Mouse (Mus musculus) gastrocnemius, postnatal 10 days (tissue): ENCODE data around the gene Mettl17. TPM values are rescaled to one million over a fixed set of nuclear protein-coding genes. Genes with fewer than 3 reads are reported as not detected.
A peak's percentile ranks its signal among the peaks of the same experiment; 100 is the strongest.

ENCODE experiments used
- DNase-seq: peaks from one replicate; pipeline ENCODE4 v3.0.0; 2021; ENCODE audit warnings: mixed read lengths
- microRNA-seq, 2 experiments: library from miRNA; unstranded; fragments of <30 nt; microRNA quantifications; one replicate each; pipeline ENCODE4 v1.2.0; 2021
- total RNA-seq, 2 experiments: library from RNA; stranded (reverse); gene quantifications; 2 replicates each; pipeline ENCODE4 v1.2.3; 2021

The Mettl17 gene
- total RNA-seq, 2 experiments from 2014 or later = 11.1 to 14.9 TPM

DNA sequence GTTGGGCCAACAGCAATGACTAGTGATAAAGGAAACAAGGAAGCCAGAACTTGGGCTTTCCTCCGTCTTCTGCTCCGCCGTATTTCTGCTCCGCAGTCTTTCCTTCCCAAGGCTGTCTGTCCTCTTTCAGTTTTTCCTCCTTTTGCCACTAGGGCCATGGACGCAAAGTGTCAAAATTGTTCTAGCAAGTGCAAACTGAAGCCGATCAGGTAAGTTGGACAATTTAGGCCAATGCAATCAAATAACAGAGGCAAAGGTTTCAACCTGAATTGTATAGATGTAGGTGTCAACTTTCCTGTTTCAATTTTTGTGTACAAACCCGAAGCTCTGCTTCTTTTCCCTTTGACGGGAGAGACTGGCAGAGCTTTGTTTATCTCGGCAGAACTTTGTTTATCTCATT is 45.3 kb downstream of the Mettl17 start:
- no peak for DNase-seq

DNA sequence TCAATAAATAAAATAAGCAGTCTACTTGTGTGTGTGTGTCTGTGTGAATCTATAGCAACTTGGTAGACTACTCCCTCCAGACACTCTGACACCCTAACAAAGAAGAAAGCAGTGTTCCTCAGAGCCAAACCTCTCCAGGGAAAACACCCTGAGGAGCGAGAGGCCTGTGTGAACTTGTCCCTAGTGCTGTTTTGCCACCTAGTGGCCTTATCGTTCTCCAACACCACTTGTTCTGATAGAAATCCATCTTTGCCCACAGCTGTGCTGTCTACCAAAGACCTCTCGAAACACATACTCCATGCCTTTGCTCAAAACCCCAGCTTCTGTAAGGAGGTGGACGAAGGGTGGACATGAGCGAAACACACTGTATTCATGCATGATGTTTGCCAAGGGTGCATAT is 46.2 kb downstream of the Mettl17 start:
- peak; percentile 51 for DNase-seq

DNA sequence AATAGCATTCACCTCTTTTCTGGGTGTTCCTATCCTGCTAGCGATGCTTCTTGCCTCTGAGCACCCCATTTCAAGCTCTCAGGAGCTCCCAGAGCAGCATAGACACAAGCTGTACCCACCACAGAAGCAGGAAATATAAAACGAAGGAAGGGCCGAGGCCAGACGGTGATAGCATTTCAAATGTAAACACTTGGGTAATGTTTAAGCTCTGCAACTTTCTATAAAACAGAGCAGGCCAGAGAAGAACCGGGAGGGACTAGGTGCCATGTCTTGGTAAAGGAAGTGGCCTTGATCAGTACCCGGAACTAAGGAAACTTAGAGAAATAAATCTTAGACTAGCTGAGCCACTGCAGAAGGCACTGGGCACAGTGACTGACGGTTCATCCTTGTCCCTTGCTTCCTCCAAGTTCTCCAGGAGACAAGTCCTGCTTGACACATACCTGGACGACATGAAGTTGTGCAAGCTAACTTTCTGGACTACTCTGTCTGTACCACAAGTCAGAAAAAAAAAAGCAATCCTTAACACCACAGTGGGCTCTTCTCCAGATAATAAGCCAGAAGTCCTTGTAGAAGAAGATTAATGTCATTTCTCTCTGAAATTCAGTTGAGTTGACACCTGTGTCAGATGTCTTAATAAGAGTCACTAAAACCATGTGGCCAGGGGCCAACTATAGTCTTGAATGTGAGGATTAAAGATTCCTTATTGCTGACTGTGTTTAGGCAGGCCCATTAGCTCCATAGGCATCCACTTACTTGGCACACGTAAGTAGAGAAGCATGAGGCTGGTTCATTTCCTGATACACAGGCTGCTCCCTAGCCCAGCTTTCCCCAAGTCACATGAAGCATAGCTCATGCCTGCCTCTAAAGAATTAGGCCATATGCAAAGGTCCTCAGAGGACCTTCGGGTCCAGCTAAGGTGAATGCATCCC is 47.7 kb downstream of the Mettl17 start:
- no peak for DNase-seq

DNA sequence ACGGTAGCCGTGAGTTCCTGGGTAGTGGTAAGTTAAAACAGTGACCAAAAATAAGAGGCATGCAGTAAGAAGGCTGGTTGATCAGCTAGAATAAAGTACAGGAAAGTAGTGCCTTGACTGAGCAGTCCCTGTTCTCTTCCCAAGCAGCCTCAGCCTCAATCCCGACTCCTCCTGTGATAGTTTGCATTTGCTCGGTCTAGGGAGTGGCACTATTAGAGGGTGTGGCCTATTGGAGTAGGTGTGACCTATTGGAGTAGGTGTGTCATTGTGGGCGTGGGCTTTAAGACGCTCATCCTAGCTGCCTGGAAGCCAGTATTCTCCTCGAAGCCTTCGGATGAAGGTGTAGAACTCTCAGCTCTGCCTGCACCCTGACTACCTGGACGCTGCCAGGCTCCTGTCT is 54.4 kb downstream of the Mettl17 start:
- DNase-seq = no peak

DNA sequence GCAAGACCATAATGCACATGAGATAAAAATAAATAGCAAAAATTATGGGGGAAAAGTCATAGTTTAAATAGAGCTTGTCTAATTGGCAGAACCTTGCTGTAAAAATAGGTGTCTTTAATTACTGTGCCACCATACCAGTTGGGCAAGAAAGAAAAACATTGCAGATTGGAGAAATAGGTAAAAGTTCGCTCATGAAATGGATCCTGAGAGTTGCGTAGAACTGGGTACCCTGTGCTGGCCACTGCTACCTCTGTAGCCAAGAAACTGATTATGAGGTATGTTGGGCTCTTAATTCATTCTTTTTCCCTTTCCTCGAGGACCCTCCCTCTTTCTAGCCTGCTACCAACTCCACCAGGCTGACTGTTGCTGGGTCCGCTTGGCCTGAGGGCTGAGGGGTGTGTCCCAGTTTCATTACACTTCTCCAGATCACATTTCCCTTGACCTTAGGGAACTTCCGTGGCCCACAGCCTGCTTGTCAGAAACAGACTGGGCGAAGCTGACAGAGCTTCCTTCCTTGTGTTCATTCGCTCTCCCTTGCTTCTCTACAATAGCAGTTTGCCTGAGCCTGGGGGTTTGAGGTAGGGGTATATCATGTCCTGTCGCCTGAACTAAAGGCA is 56.4 kb downstream of the Mettl17 start:
- peak; percentile 33 for DNase-seq

DNA sequence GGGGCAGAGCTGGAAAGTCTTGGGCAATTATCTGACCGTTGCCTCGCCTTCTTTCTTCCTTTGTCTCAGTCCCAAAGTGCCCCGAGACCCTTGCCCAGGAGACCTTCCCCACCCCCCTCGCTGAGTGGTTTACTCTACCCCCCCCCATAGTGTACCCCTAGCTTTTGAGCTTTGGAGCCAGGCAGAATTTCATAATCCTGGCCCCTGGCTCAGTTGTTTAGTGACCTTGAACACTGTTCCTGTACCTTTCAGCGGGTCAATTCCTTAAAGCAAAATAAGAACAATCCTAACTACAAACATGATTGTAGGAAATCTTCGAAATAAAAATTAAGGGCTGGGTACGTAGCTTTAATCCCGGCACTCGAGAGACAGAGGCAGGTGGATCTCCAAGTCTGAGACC is 56.9 kb downstream of the Mettl17 start:
- no peak for DNase-seq

DNA sequence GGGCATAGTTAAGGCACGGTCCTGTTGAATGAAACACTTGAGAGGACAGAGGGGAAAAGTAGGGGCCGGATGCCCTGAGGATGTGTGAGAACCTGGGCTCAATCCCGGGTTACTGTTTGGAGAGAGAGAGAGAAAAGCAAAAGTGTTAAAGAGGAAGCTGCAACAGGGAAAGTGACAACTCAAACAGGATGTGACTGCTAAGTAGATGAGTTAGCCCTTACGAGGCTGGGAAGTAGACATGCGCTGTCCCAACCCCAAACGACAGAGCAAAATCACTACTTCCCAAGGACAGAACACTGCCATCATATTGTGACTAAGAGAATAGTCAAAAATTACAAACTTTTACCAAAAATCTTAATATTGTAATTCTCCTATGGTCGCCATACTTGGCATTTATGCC is 57.6 kb downstream of the Mettl17 start:
- DNase-seq = no peak

Small RNA genes within 50 kb of the gene (microRNA-seq; reads per million reads assigned to microRNA genes)
- gene Gm27375 = 0 reads per million in 2 experiments

Other genes with a start within 250 kb of the Mettl17 start
- gene Gm4181, start 249.2 kb upstream of the Mettl17 start, total RNA-seq = not detected
- not detected for gene Gm17079, start 189.4 kb upstream of the Mettl17 start, total RNA-seq
- gene Gm5800, start 167.7 kb upstream of the Mettl17 start, total RNA-seq = not detected
- gene Ang4, start 111.3 kb upstream of the Mettl17 start, total RNA-seq = not detected
- gene AY358078, start 84.8 kb upstream of the Mettl17 start, total RNA-seq = not detected
- not detected for gene Ear6, start 31.1 kb upstream of the Mettl17 start, total RNA-seq
- gene Slc39a2, start 8.0 kb downstream of the Mettl17 start, total RNA-seq = under 1 TPM; 0.45 to 0.68 TPM
- gene Ndrg2, start 29.3 kb downstream of the Mettl17 start, total RNA-seq = 100 to 1,000 TPM; 700 to 765 TPM
- gene Tppp2, start 33.6 kb downstream of the Mettl17 start, total RNA-seq = not detected
- not detected for gene Rnase13, start 37.9 kb downstream of the Mettl17 start, total RNA-seq
- 10 to 100 TPM; 40.7 to 55.7 TPM for gene Arhgef40, start 99.9 kb downstream of the Mettl17 start, total RNA-seq
- 1 to 10 TPM in 1 of 2 experiments, under 1 TPM in 1; 0.85 to 1.0 TPM for gene Tmem253, start 130.8 kb downstream of the Mettl17 start, total RNA-seq
- 10 to 100 TPM; 17.6 to 23.1 TPM for gene Zfp219, start 135.9 kb downstream of the Mettl17 start, total RNA-seq
- gene Olfr221, start 157.6 kb downstream of the Mettl17 start, total RNA-seq = not detected
- gene Hnrnpc, start 219.2 kb downstream of the Mettl17 start, total RNA-seq = 100 to 1,000 TPM; 108 to 122 TPM
- gene Rpgrip1, start 225.9 kb downstream of the Mettl17 start, total RNA-seq = under 1 TPM; 0.12 to 0.56 TPM